Mouse (Mus musculus) kidney, adult 8-10 months (tissue): ENCODE data around the gene Ushbp1.
"Not testable (repeated sequence)": the region's sequence is repeated elsewhere in the genome, so short reads cannot be mapped to it uniquely, and the experiment has no call there.

Source experiments
- DNase-seq, 2 experiments: peaks; one replicate each; pipeline ENCODE4 v3.0.0; 2022

Gene Ushbp1

GRCm38 (mm10) chr8:71369040-71369718 is 26.4 kb downstream of the Ushbp1 start:
- no peak for DNase-seq

- DNase-seq = no peak
Observed at GRCm38 (mm10) chr8:71368366-71368765, 27.2 kb downstream of the Ushbp1 start.

GRCm38 (mm10) chr8:71367529-71368176 is 27.9 kb downstream of the Ushbp1 start:
- DNase-seq = no peak

GRCm38 (mm10) chr8:71366771-71367528 is 28.7 kb downstream of the Ushbp1 start, which contains the start of gene Use1:
TSS of gene Use1 (plus strand) at chr8:71366848.
- DNase-seq = peak; percentile 95 to 96

GRCm38 (mm10) chr8:71358026-71358425 is 37.6 kb downstream of the Ushbp1 start:
- DNase-seq = no peak

- no peak for DNase-seq
Observed at GRCm38 (mm10) chr8:71351520-71351919, 44.1 kb downstream of the Ushbp1 start.

GRCm38 (mm10) chr8:71351117-71351516 is 44.5 kb downstream of the Ushbp1 start:
- DNase-seq = no peak

GRCm38 (mm10) chr8:71346581-71346980 is 49.0 kb downstream of the Ushbp1 start:
- no peak for DNase-seq

GRCm38 (mm10) chr8:71340625-71341024 is 55.0 kb downstream of the Ushbp1 start:
- peak in 1 of 2 experiments; percentile 53 for DNase-seq

GRCm38 (mm10) chr8:71337834-71338233 is 57.8 kb downstream of the Ushbp1 start:
- DNase-seq = not testable (repeated sequence)
